8 mouse cellular contexts compared by ENCODE assay signal in the genomic region with DNA sequence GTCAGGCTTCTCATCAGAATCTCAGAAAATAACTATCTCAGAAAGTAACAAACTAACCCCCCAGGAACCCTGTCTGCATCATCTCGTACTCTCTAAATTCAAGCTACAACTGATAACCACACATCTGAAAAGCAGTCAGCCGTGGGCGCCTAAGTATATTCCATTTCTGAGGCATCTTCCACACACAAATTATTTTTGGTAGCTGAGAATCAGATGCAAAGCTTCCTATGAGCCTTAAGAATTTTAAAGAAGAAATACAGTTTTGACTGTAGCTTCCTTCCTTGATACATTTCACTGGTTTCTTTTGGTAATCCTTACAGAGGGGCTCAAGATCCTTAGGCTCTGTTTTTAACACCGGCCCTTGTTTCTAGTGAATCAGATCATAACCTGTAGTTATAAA. TPM values are rescaled to one million over a fixed set of nuclear protein-coding genes. Genes with fewer than 3 reads are reported as not detected.
DNase-seq lines count a peak whose midpoint lies in the region; ATAC-seq and TF ChIP-seq lines count a peak whose summit lies in the region.

No protein-coding gene starts in this region.

- no peak for DNase-seq in heart, embryonic 10.5 days (ENCODE audit: low spot score)
- DNase-seq in heart, postnatal 25 days (ENCODE audit: low spot score): no peak
- DNase-seq in midbrain, embryonic 11.5 days (ENCODE audit: low spot score, missing footprints): peak; percentile 95
- no peak for DNase-seq in midbrain, postnatal 0 days (ENCODE audit: low spot score)
- no peak for DNase-seq in intestine, embryonic 14.5 days (ENCODE audit: low spot score)
- DNase-seq in urinary bladder, postnatal 10 days (ENCODE audit: low spot score): no peak
- DNase-seq in ovary, adult 18-20 months (ENCODE audit: low spot score): no peak

- H3K9me3 ChIP-seq in heart, embryonic 10.5 days: no peaks in the 10 kb centered on the region
- H3K9me3 ChIP-seq in midbrain, embryonic 11.5 days (ENCODE audit: control insufficient read depth, low read length): no peaks in the 10 kb centered on the region
- H3K9me3 ChIP-seq in midbrain, postnatal 0 days (ENCODE audit: low read length): no peaks in the 10 kb centered on the region
- H3K9me3 ChIP-seq in intestine, embryonic 14.5 days (ENCODE audit: control insufficient read depth, low read length): no peaks in the 10 kb centered on the region
- no peaks in the 10 kb centered on the region for H3K9me3 ChIP-seq in stomach, embryonic 14.5 days (ENCODE audit: control insufficient read depth, low read depth, low read length)

- 53% methylated on average over 4 of the region's 4 CpGs for WGBS in heart, embryonic 10.5 days
- 38% methylated on average over 4 of the region's 4 CpGs for WGBS in midbrain, embryonic 11.5 days
- 78% methylated on average over 4 of the region's 4 CpGs for WGBS in midbrain, postnatal 0 days
- 67% methylated on average over 4 of the region's 4 CpGs for WGBS in intestine, embryonic 14.5 days
- WGBS in stomach, embryonic 14.5 days: 70% methylated on average over 4 of the region's 4 CpGs

- no peak for ATAC-seq in midbrain, embryonic 11.5 days (ENCODE audit: low FRiP score)
- ATAC-seq in midbrain, postnatal 0 days (ENCODE audit: low FRiP score): no peak
- ATAC-seq in intestine, embryonic 14.5 days (replicated peaks; ENCODE audit: low FRiP score, low TSS enrichment, low read depth): no peak
- no peak for ATAC-seq in stomach, embryonic 14.5 days (ENCODE audit: insufficient number of reproducible peaks, insufficient read depth, low FRiP score, low read depth)

- TF ChIP-seq CTCF in midbrain, postnatal 0 days (IDR thresholded peaks at IDR 0.05): no peak

- peak overlapping the region; percentile 82; the same call in 1 of the 2 replicates for H3K27ac ChIP-seq in heart, embryonic 10.5 days
- no peak overlapping the region for H3K27ac ChIP-seq in midbrain, embryonic 11.5 days (ENCODE audit: low read depth, low read length)
- no peak overlapping the region for H3K27ac ChIP-seq in midbrain, postnatal 0 days (ENCODE audit: low read depth, low read length)
- peak overlapping the region; percentile 43; the same call in 1 of the 2 replicates for H3K27ac ChIP-seq in intestine, embryonic 14.5 days (ENCODE audit: low read depth)
- H3K27ac ChIP-seq in stomach, embryonic 14.5 days (ENCODE audit: low read length): peak overlapping the region; percentile 45

- peak overlapping the region; percentile 64 for H3K4me2 ChIP-seq in midbrain, embryonic 11.5 days
- no peak overlapping the region for H3K4me2 ChIP-seq in midbrain, postnatal 0 days (ENCODE audit: low read depth, low read length, poor library complexity, severe bottlenecking)
- H3K4me2 ChIP-seq in intestine, embryonic 14.5 days (ENCODE audit: low read length): peak overlapping the region; percentile 88
- H3K4me2 ChIP-seq in stomach, embryonic 14.5 days (replicated peaks; ENCODE audit: low read depth, low read length): peak overlapping the region; percentile 83; the same call in 1 of the 2 replicates

- no peak overlapping the region; the same call in 1 of the 2 replicates for H3K9ac ChIP-seq in midbrain, embryonic 11.5 days (ENCODE audit: low read length)
- H3K9ac ChIP-seq in midbrain, postnatal 0 days (replicated peaks; ENCODE audit: low read length, poor library complexity, severe bottlenecking): no peak overlapping the region
- H3K9ac ChIP-seq in intestine, embryonic 14.5 days (ENCODE audit: low read length): no peak overlapping the region
- no peak overlapping the region for H3K9ac ChIP-seq in stomach, embryonic 14.5 days (replicated peaks; ENCODE audit: low read depth, low read length)

- peaks cover 3% of the 10 kb centered on the region for H3K27me3 ChIP-seq in heart, embryonic 10.5 days (ENCODE audit: insufficient read depth, poor library complexity, severe bottlenecking)
- peaks cover 14% of the 10 kb centered on the region for H3K27me3 ChIP-seq in midbrain, embryonic 11.5 days (ENCODE audit: control insufficient read depth, insufficient read depth, low read length)
- H3K27me3 ChIP-seq in midbrain, postnatal 0 days (ENCODE audit: insufficient read depth, low read length): peaks cover 12% of the 10 kb centered on the region; the same call in 1 of the 2 replicates
- no peaks in the 10 kb centered on the region; the same call in 1 of the 2 replicates for H3K27me3 ChIP-seq in intestine, embryonic 14.5 days (replicated peaks; ENCODE audit: control insufficient read depth, insufficient read depth, low read length)
- H3K27me3 ChIP-seq in stomach, embryonic 14.5 days (ENCODE audit: control insufficient read depth, insufficient read depth, low read length): no peaks in the 10 kb centered on the region

- H3K36me3 ChIP-seq in heart, embryonic 10.5 days: peaks cover 2% of the 10 kb centered on the region; the same call in 1 of the 2 replicates
- H3K36me3 ChIP-seq in midbrain, embryonic 11.5 days (ENCODE audit: control insufficient read depth, insufficient read depth, low read length): no peaks in the 10 kb centered on the region
- no peaks in the 10 kb centered on the region for H3K36me3 ChIP-seq in midbrain, postnatal 0 days (ENCODE audit: insufficient read depth, low read length)
- H3K36me3 ChIP-seq in intestine, embryonic 14.5 days (ENCODE audit: control insufficient read depth, insufficient read depth, low read length): no peaks in the 10 kb centered on the region
- H3K36me3 ChIP-seq in stomach, embryonic 14.5 days (ENCODE audit: control insufficient read depth, insufficient read depth, low read length): no peaks in the 10 kb centered on the region

- intact Hi-C loops in heart, postnatal 25 days (cut with DNase I): loop anchor here (2.0 to 5.0 kb wide), 4 partner anchors 31 to 149 kb away; no protein-coding TSS in a partner anchor

- H3K4me1 ChIP-seq in heart, embryonic 10.5 days: peaks cover 37% of the 10 kb centered on the region
- H3K4me1 ChIP-seq in midbrain, embryonic 11.5 days (ENCODE audit: control insufficient read depth, insufficient read depth, low read length): peaks cover 25% of the 10 kb centered on the region
- no peaks in the 10 kb centered on the region for H3K4me1 ChIP-seq in midbrain, postnatal 0 days (ENCODE audit: insufficient read depth, low read length)
- peaks cover 13% of the 10 kb centered on the region for H3K4me1 ChIP-seq in intestine, embryonic 14.5 days (replicated peaks; ENCODE audit: control insufficient read depth, insufficient read depth, low read length)
- peaks cover 18% of the 10 kb centered on the region; the same call in 1 of the 2 replicates for H3K4me1 ChIP-seq in stomach, embryonic 14.5 days (ENCODE audit: control insufficient read depth, insufficient read depth, low read length)

- H3K4me3 ChIP-seq in heart, embryonic 10.5 days: peak overlapping the region; percentile 65; the same call in 1 of the 2 replicates
- H3K4me3 ChIP-seq in midbrain, embryonic 11.5 days (ENCODE audit: low read depth, low read length): no peak overlapping the region
- H3K4me3 ChIP-seq in midbrain, postnatal 0 days (ENCODE audit: low read depth, low read length): no peak overlapping the region
- H3K4me3 ChIP-seq in intestine, embryonic 14.5 days (ENCODE audit: low read depth, low read length): no peak overlapping the region
- no peak overlapping the region for H3K4me3 ChIP-seq in stomach, embryonic 14.5 days (ENCODE audit: low read depth, low read length)

RNA-seq across cellular contexts. Expression of gene Cradd, which starts 58.4 kb away (rescaled TPM):
- 9.6 and 10.7 TPM in 2 replicates for polyA plus RNA-seq in heart, embryonic 10.5 days (2016; fragmentation: Nextera tagmentation; extraction: Ambion mirVana)
- total RNA-seq in heart, postnatal 25 days (2021): 1 to 10 TPM; 7.9 to 9.3 TPM
- 15.0 and 18.0 TPM in 2 replicates for polyA plus RNA-seq in midbrain, embryonic 11.5 days (2014; fragmentation: Nextera tagmentation; extraction: Ambion mirVana)
- 8.2 and 10.3 TPM in 2 replicates for total RNA-seq in midbrain, postnatal 0 days (2014; rRNA removed)
- polyA plus RNA-seq in midbrain, postnatal 0 days (2015; fragmentation: Nextera tagmentation; extraction: Ambion mirVana): 9.2 and 11.5 TPM in 2 replicates
- polyA plus RNA-seq in intestine, embryonic 14.5 days (2014; fragmentation: Nextera tagmentation; extraction: Ambion mirVana): 13.6 and 14.5 TPM in 2 replicates
- polyA plus RNA-seq in stomach, embryonic 14.5 days (2014; fragmentation: Nextera tagmentation; extraction: Ambion mirVana): 13.0 and 15.4 TPM in 2 replicates

Comparison
In these comparisons a context has a peak if more than half of its experiments do, and no peak if none do; other contexts are left out.
1. H3K27ac ChIP-seq: peak in heart, embryonic 10.5 days (single experiment), intestine, embryonic 14.5 days (single experiment) and stomach, embryonic 14.5 days (single experiment); none in midbrain, embryonic 11.5 days (single experiment) and midbrain, postnatal 0 days (single experiment).